Mouse (Mus musculus): Measurements from ENCODE around the gene Epb41l1.

Gene Epb41l1

GRCm38 (mm10) chr2:156423672-156424071 is 3.0 kb downstream of the Epb41l1 start:
- CTCF ChIA-PET, result no interaction called here

- CTCF ChIA-PET, result interaction anchor here (0.6 kb wide), 1 partner anchor 799 kb away, joined by 3 read pairs; no protein-coding TSS in a partner anchor
These were observed 4.9 kb downstream of the Epb41l1 start for GRCm38 (mm10) chr2:156425618-156426017.

GRCm38 (mm10) chr2:156426151-156426550 is 5.4 kb downstream of the Epb41l1 start:
- CTCF ChIA-PET, result interaction anchor here (0.6 kb wide), 1 partner anchor 800 kb away, joined by 3 read pairs; no protein-coding TSS in a partner anchor

GRCm38 (mm10) chr2:156429836-156430235 is 9.1 kb downstream of the Epb41l1 start:
- CTCF ChIA-PET, result no interaction called here

GRCm38 (mm10) chr2:156430326-156430725 is 9.6 kb downstream of the Epb41l1 start:
- CTCF ChIA-PET, result no interaction called here

GRCm38 (mm10) chr2:156431409-156431808 is 10.7 kb downstream of the Epb41l1 start:
- CTCF ChIA-PET, result no interaction called here

GRCm38 (mm10) chr2:156432086-156432485 is 11.4 kb downstream of the Epb41l1 start:
- CTCF ChIA-PET, result no interaction called here

GRCm38 (mm10) chr2:156432874-156433868 is 12.5 kb downstream of the Epb41l1 start:
- CTCF ChIA-PET, result no interaction called here

GRCm38 (mm10) chr2:156437637-156438036 is 16.9 kb downstream of the Epb41l1 start:
- CTCF ChIA-PET, result no interaction called here

GRCm38 (mm10) chr2:156439666-156440462 is 19.2 kb downstream of the Epb41l1 start:
- CTCF ChIA-PET, result no interaction called here

GRCm38 (mm10) chr2:156441909-156442308 is 21.2 kb downstream of the Epb41l1 start:
- CTCF ChIA-PET, result no interaction called here

- CTCF ChIA-PET, result interaction anchor here (0.7 kb wide), 1 partner anchor 506 kb away, joined by 3 read pairs; no protein-coding TSS in a partner anchor
These were observed 22.6 kb downstream of the Epb41l1 start for GRCm38 (mm10) chr2:156443323-156443722.

- CTCF ChIA-PET, result no interaction called here
These were observed 25.9 kb downstream of the Epb41l1 start for GRCm38 (mm10) chr2:156446489-156447035.

- CTCF ChIA-PET, result interaction anchor here (0.7 kb wide), 1 partner anchor 231 kb away, joined by 5 read pairs; no protein-coding TSS in a partner anchor
These were observed 26.9 kb downstream of the Epb41l1 start for GRCm38 (mm10) chr2:156447413-156448295.

- CTCF ChIA-PET, result interaction anchor here (0.5 kb wide), 1 partner anchor 36 kb away, joined by 4 read pairs; no protein-coding TSS in a partner anchor
These were observed 30.8 kb downstream of the Epb41l1 start for GRCm38 (mm10) chr2:156451225-156452148.

- CTCF ChIA-PET, result no interaction called here
These were observed 31.4 kb downstream of the Epb41l1 start for GRCm38 (mm10) chr2:156452149-156452536.

GRCm38 (mm10) chr2:156453822-156454221 is 33.1 kb downstream of the Epb41l1 start:
- CTCF ChIA-PET, result no interaction called here

- CTCF ChIA-PET, result no interaction called here
These were observed 34.9 kb downstream of the Epb41l1 start for GRCm38 (mm10) chr2:156455508-156456108.

Measured in spleen, embryonic (tissue).